Mouse (Mus musculus) limb, embryonic 10.5 days (tissue): ENCODE results near the gene B4galt7. TPM values are rescaled to one million over a fixed set of nuclear protein-coding genes. Genes with fewer than 3 reads are reported as not detected.
"Not testable (repeated sequence)": the region's sequence is repeated elsewhere in the genome, so short reads cannot be mapped to it uniquely, and the experiment has no call there.

Source experiments
- DNase-seq: peaks from one replicate; pipeline ENCODE4 v3.0.0-alpha.2; 2017; ENCODE audit warnings: low spot score
- H3K27ac ChIP-seq: fragments of 300-500 bp; sonication (generic); 2 replicates; pipeline ENCODE4 v1.5.1; 2016; ENCODE audit warnings: mild to moderate bottlenecking
- H3K27me3 ChIP-seq: fragments of 300-500 bp; sonication (generic); 2 replicates; pipeline ENCODE4 v1.6.1; 2016; ENCODE audit warnings: low read depth, mild to moderate bottlenecking; ENCODE audit not compliant: poor library complexity, severe bottlenecking
- H3K36me3 ChIP-seq: fragments of 300-500 bp; sonication (generic); 2 replicates; pipeline ENCODE4 v1.6.1; 2016; ENCODE audit warnings: mild to moderate bottlenecking, moderate library complexity
- H3K4me1 ChIP-seq: fragments of 300-500 bp; sonication (generic); 2 replicates; pipeline ENCODE4 v1.6.1; 2016
- H3K4me3 ChIP-seq: fragments of 300-500 bp; sonication (generic); 2 replicates; pipeline ENCODE4 v1.5.1; 2016; ENCODE audit warnings: mild to moderate bottlenecking, moderate library complexity
- H3K9me3 ChIP-seq: fragments of 300-500 bp; sonication (generic); replicated peaks from 2 replicates; pipeline ENCODE4 v1.6.1; 2016; ENCODE audit warnings: mild to moderate bottlenecking
- WGBS: fragments of 180-500 bp; shearing (Covaris S2); methylation state at CpG from one replicate; pipeline ENCODE4 v1.1.7; 2016; 5-methylcytosine and 5-hydroxymethylcytosine counted together
- polyA plus RNA-seq: library from polyadenylated mRNA; unstranded; fragments of >200 nt; fragmentation: Nextera tagmentation; extraction: Ambion mirVana; gene quantifications from 2 replicates; pipeline ENCODE4 v1.2.1, GENCODE M21; 2016

The B4galt7 gene
- polyA plus RNA-seq, 1 experiment from 2014 or later = 31.6 TPM

DNA sequence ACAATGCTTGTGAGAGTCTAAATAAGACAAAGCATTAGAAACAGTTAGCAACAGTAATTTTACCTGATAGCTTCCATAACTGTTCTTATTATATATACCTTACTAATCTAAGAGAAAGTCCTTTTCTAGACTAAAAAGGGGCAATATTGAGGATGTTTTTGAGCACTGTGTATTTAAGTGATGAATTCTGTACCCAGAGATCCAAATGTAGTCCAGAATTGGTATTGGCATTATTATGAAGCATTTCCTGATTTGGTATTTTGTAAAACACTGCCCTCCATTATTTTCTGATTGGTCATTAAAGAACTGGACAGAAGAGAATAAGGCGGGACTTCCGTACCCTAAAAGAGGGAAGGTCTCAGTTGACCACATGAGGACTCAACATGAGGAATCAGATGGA, 26.3 kb upstream of the B4galt7 start, which contains the start of gene Tmed9:
Tmed9 (plus strand) TSS at position 301 of the 400 bp plus-strand sequence.
- Histone ChIP-seq H3K36me3 (peaks cover 12% of the 10 kb centered on the region), H3K9me3 (no peaks in the 10 kb centered on the region), H3K27ac (no peak within 1 kb of the TSS), H3K4me3 (no peak within 1 kb of the TSS), H3K4me1 (peaks cover 21% of the 10 kb centered on the region), H3K27me3 (no peaks in the 10 kb centered on the region)
- WGBS = 91% methylated on average over 2 of the region's 2 CpGs
- no peak for DNase-seq

DNA sequence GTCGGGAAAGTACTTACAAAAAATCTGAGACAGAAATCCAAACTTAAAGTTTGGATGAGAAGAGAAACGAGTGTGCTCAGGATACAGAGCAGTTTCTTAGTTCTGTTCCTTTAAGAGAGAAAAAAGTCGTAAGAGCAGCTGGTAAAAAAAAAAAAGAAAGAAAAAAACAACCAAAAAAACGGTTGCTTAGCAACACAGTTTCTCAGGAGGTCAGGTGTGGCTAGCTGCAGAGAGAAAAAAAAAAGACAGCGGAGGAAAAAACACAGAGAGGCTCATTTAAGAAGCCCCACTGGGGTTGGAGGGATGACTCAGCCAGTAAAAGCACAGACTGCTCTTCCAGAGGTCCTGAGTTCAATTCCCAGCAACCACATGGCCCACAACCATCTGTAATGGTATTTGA, 25.4 kb upstream of the B4galt7 start:
- no peak overlapping the region for H3K4me3 ChIP-seq
- H3K36me3 ChIP-seq = peaks cover 4% of the 10 kb centered on the region; the same call in 1 of the 2 replicates
- no peaks in the 10 kb centered on the region for H3K9me3 ChIP-seq
- H3K27me3 ChIP-seq = no peaks in the 10 kb centered on the region
- no peak overlapping the region for H3K27ac ChIP-seq
- no peak for DNase-seq
- WGBS = 80% methylated on average over 5 of the region's 5 CpGs
- peaks cover 17% of the 10 kb centered on the region for H3K4me1 ChIP-seq

DNA sequence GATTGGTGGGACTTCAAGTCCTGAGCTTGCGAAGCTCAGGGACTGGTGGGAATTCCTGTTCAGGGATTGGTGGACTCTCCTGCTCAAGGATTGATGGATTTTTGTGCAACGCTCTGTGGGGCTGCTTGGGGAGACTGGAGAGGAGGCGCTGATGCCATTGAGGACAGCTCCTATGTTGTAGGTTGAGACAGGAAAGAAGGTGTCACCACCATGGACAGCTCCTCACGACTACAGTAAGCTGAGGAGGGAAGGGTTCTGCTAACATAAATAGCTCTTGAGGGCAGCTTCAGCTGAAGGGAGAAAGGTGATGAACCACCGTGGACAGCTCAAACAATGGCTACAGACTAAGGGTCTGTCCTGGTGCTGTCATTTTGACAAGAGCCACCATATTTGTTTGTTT, 23.8 kb upstream of the B4galt7 start:
- no peak for DNase-seq
- 65% methylated on average over 5 of the region's 5 CpGs for WGBS

DNA sequence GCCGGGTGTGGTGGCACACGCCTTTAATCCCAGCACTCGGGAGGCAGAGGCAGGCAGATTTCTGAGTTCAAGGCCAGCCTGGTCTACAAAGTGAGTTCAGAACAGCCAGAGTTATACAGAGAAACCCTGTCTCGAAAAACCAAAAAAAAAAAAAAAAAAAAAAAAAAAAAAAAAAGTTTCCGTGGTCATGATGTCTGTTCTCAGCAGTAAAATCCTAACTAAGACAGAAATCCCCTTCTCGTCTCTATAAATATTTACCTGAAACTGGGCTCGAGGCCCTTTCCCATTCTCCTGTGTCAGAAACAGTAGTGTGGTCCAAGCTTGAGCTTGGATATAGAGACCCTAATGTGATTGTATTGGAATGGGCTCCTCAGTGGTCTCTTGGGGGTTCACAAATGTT, 22.8 kb upstream of the B4galt7 start:
- not testable (repeated sequence) for DNase-seq, H3K9me3 ChIP-seq
- WGBS = 85% methylated on average over 7 of the region's 7 CpGs

More for the DNA sequence above, 23.8 kb upstream of the B4galt7 start:
- H3K9me3 ChIP-seq = no peaks in the 10 kb centered on the region
- H3K27ac ChIP-seq = no peak overlapping the region
- H3K4me1 ChIP-seq = peaks cover 10% of the 10 kb centered on the region; the same call in 1 of the 2 replicates
- H3K27me3 ChIP-seq = no peaks in the 10 kb centered on the region
- 0 out of 2 replicates have a peak, but pooled peaks cover 2% of the 10 kb centered on the region for H3K36me3 ChIP-seq
- H3K4me3 ChIP-seq = no peak overlapping the region

DNA sequence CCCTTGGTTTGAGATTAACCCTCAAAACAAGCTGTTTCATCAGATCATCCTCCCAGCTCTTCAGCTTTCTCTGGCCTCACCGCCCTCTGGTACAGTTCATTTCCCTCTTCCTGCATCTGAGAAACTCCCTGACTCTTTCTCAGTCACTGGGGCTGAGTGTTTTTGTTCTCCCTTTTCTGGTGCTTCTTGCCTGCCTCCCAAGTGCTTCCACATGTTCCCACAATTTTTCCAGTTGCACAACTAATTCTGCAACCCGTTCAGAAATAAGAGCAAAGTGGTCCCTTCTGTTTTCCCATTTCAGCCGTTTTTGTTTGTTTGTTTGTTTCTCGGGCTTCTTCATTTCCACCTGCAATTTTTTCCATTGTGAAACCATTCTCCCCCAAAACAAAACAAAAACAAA, 21.6 kb upstream of the B4galt7 start:
- DNase-seq = no peak
- Histone ChIP-seq H3K27ac (no peak overlapping the region), H3K36me3 (0 out of 2 replicates have a peak, but pooled peaks cover 2% of the 10 kb centered on the region), H3K4me3 (no peak overlapping the region), H3K4me1 (no peaks in the 10 kb centered on the region), H3K9me3 (no peaks in the 10 kb centered on the region), H3K27me3 (no peaks in the 10 kb centered on the region)
- 81% methylated on average over 4 of the region's 4 CpGs for WGBS

More for the DNA sequence above, 22.8 kb upstream of the B4galt7 start:
- not testable (repeated sequence) for H3K27me3 ChIP-seq, H3K36me3 ChIP-seq, H3K27ac ChIP-seq, H3K4me1 ChIP-seq, H3K4me3 ChIP-seq

DNA sequence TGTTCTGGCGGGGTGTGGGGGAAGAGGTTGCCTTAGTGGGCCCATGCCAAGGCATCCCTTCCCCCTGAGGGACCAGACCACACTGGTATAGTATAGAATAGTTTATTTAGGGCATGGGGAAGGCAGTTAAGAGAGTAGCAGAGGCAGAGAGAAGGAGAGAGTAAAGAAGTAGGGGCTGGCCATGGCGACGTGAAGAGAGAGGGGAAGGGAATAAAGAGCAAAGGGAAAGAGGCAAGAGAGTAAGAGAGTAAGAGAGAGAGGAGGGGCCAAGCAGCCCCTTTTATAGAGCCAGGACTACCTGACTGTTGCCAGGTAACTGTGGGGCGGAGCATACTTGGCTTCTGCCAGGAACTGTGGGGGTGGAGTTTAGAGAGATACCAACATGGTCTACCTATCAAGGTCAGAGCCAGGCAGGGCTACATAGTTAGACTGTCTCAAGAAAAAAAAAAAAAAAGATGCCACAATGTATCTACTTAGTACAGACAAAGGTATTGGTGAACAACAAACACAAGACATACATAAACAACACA, 7.7 kb upstream of the B4galt7 start:
- H3K9me3 ChIP-seq = no peaks in the 10 kb centered on the region
- 80% methylated on average over 4 of the region's 4 CpGs for WGBS
- H3K27me3 ChIP-seq = no peaks in the 10 kb centered on the region
- peaks cover 28% of the 10 kb centered on the region for H3K36me3 ChIP-seq
- no peak for DNase-seq
- H3K4me1 ChIP-seq = peaks cover 12% of the 10 kb centered on the region
- H3K27ac ChIP-seq = 0 out of 2 replicates have a peak overlapping the region, but pooled peaks have one; percentile 83
- peak overlapping the region; percentile 72 for H3K4me3 ChIP-seq

DNA sequence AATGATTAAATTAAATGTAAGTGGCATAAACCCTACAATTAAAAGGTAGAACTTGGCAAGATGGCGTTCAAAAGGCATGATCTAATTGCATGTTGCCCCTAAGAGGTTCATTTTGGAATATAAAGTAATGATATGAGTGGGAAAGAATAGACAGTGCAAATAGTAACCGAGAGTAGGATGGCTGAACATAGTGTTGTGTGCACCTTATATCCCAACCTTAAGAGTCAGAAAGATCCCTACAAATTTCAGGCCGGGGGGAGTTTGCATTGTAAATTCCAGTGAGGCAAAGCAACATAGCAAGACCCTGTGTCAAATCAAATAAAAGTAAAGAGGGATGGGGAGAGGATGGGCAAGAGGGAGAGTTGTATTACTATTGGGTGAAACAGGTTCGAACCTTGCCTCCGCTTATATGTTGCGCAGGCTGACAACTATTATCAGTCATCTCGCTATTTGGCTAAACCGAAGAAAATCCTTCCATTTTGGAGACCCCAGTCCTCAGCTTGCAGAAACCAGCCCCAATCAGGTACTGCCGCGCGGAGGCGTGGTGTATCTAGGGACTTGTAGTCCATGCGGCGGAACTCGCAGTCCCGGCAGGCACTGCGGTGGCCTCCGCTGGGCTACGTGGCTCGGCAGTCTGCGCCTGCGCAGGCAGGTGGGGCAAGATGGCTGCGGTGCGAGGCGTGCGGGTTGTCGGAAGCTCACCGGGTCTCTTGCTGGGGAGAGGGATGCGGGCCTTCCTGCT, 7.0 kb upstream of the B4galt7 start:
- WGBS = 5% methylated on average over 29 of the region's 29 CpGs
- peak overlapping the region; percentile 83 for H3K27ac ChIP-seq

DNA sequence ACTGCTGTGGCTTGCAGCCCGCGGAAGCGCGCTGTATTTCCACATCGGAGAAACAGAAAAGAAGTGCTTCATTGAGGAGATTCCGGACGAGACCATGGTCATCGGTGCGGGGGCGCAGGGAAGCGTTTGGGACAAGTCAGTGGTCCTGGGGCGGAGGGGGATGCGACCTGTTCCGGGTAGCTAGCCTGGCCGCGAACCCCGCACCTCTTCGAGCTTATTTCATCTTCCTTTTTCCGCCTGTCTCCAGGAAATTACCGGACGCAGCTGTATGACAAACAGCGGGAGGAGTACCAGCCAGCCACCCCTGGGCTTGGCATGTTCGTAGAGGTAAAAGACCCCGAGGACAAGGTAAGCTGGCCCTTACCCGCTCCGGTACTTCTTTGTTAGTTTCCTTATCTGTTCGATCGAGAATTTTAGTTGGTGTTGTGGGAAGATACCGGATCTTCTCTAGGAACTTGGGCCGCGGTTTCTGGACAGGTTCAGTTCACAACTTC, 6.4 kb upstream of the B4galt7 start:
- Histone ChIP-seq H3K4me3 (peak overlapping the region; percentile 72), H3K36me3 (peaks cover 41% of the 10 kb centered on the region), H3K9me3 (no peaks in the 10 kb centered on the region), H3K27me3 (no peaks in the 10 kb centered on the region), H3K27ac (peak overlapping the region; percentile 83), H3K4me1 (peaks cover 12% of the 10 kb centered on the region)
- no peak for DNase-seq
- WGBS = under 1% methylated on average over 31 of the region's 31 CpGs

More for the DNA sequence above, 7.0 kb upstream of the B4galt7 start:
- H3K27me3 ChIP-seq = no peaks in the 10 kb centered on the region
- peaks cover 12% of the 10 kb centered on the region for H3K4me1 ChIP-seq
- H3K9me3 ChIP-seq = no peaks in the 10 kb centered on the region
- peaks cover 35% of the 10 kb centered on the region for H3K36me3 ChIP-seq
- peak overlapping the region; percentile 72 for H3K4me3 ChIP-seq
- DNase-seq = peak; percentile 99

DNA sequence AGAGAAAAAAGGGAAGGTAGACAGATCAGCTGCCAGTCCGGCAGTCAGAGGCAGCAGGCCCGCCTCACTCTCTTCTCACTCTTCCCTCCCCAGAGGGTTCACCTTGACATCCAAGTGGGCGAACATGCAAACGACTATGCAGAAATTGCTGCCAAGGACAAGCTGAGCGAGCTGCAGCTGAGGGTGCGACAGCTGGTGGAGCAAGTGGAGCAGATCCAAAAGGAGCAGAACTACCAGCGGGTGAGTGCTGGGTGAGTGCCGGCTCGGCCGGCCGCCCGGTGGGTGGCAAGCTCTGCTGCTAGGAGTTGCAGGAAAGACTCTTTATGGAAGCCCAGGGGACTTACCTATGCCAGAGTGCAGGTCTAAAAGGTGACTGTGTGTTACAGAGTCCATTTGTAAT, 4.3 kb upstream of the B4galt7 start:
- no peak for DNase-seq
- Histone ChIP-seq H3K9me3 (no peaks in the 10 kb centered on the region), H3K27me3 (no peaks in the 10 kb centered on the region), H3K4me3 (no peak overlapping the region), H3K27ac (no peak overlapping the region), H3K36me3 (peaks cover 44% of the 10 kb centered on the region), H3K4me1 (peaks cover 19% of the 10 kb centered on the region)
- WGBS = 96% methylated on average over 12 of the region's 12 CpGs

DNA sequence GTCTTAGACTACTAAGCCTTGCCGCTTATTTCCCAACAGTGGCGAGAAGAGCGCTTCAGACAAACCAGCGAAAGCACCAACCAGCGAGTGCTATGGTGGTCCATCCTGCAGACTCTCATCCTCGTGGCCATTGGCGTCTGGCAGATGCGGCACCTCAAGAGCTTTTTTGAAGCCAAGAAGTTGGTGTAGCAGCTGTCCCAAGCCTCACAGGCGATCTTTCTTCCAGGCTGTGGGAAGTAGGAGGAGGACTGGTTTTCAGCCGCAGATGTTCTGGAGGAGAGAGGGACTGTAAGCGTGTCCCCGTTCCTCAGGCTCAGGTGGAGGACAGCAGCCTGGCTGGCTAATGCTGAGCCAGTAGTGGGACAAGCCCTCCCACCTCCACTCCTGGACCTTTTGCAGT, 2.9 kb upstream of the B4galt7 start:
- H3K4me3 ChIP-seq = no peak overlapping the region
- peaks cover 44% of the 10 kb centered on the region for H3K36me3 ChIP-seq
- DNase-seq = no peak
- no peaks in the 10 kb centered on the region for H3K27me3 ChIP-seq
- H3K4me1 ChIP-seq = peaks cover 26% of the 10 kb centered on the region
- 94% methylated on average over 12 of the region's 12 CpGs for WGBS
- H3K9me3 ChIP-seq = no peaks in the 10 kb centered on the region
- H3K27ac ChIP-seq = no peak overlapping the region

DNA sequence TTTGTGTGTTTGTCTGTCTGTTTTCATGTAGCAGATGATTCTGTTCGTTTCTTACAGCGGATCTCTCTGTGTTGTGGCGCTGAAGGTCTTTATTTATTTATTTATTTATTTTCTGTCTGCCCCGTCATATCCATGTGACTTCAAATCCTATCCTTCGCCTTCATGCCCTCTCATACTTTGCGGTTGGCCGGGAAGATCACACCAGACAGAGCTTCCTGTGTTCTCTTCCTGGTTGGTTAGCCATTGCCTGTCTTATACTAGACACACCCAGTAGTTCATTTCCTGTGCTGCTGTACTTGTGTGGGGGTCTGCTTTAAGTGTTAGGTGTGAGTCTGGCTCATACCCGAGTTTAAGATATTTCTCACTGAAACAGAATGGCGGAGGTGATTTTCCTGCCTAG, 961 bp downstream of the B4galt7 start:
- Histone ChIP-seq H3K9me3 (no peaks in the 10 kb centered on the region), H3K36me3 (peaks cover 51% of the 10 kb centered on the region), H3K27ac (0 out of 2 replicates have a peak overlapping the region, but pooled peaks have one; percentile 80), H3K27me3 (no peaks in the 10 kb centered on the region), H3K4me3 (peak overlapping the region; percentile 82), H3K4me1 (peaks cover 14% of the 10 kb centered on the region)
- DNase-seq = no peak
- 30% methylated on average over 9 of the region's 9 CpGs for WGBS

DNA sequence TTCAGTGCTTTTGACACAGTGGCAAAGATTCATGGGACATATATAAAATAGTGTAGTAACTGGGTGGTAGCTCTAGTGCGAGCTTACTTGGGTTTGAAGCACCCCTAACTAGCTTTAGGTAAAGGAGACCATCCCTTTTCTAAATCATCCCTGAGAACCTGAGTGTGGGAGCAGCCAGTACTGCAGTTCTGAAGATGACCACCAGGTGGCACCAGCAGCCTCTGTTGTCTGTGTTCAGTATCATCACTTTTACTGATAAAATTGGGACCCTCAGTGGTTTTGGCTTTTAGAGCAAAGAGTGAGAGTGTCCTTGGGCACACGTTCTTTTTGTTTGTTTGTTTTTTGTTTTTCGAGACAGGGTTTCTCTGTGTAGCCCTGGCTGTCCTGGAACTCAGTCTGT, 1.9 kb downstream of the B4galt7 start:
- 9% methylated on average over 3 of the region's 3 CpGs for WGBS
- DNase-seq = peak; percentile 90
- H3K36me3 ChIP-seq = peaks cover 50% of the 10 kb centered on the region

DNA sequence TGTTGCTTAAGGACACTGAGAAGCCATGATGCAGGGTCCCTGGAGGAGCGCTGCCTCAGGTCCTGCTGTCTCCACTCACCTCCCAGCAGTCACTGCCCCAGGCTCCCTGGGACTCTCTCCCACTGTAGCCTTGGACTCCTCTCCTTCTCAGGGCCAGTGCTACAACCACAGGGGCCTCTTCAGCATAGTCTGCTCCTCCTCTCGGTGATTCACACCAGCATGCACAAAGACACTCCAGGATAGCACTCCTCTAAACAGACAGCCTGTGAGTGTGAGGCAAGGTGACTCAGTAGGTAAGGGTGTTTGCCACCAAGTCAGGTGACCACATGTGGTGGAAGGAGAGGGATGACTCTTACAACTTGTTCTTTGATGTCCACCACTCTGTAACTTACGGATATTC, 4.9 kb downstream of the B4galt7 start:
- no peak overlapping the region for H3K27ac ChIP-seq
- peaks cover 13% of the 10 kb centered on the region for H3K4me1 ChIP-seq
- no peaks in the 10 kb centered on the region for H3K9me3 ChIP-seq

More for the DNA sequence above, 1.9 kb downstream of the B4galt7 start:
- Histone ChIP-seq H3K27ac (no peak overlapping the region), H3K4me1 (peaks cover 14% of the 10 kb centered on the region), H3K9me3 (no peaks in the 10 kb centered on the region), H3K4me3 (no peak overlapping the region), H3K27me3 (no peaks in the 10 kb centered on the region)

More for the DNA sequence above, 4.9 kb downstream of the B4galt7 start:
- Histone ChIP-seq H3K36me3 (peaks cover 61% of the 10 kb centered on the region), H3K4me3 (no peak overlapping the region), H3K27me3 (no peaks in the 10 kb centered on the region)
- DNase-seq = no peak
- WGBS = 90% methylated on average over 3 of the region's 3 CpGs
